Comparison of ENCODE assay signal across 9 mouse cellular contexts in genomic region chr10:86161783-86162271, GRCm38 (mm10).
DNase-seq lines count a peak whose midpoint lies in the region; ATAC-seq and TF ChIP-seq lines count a peak whose summit lies in the region.
"Had no signal": no experiment of that assay in that cellular context is flagged by ENCODE, and none has a peak within 500 bp of the region (broad histone marks: within the 10 kb centered on the region; RNA-seq: fewer than 3 reads in every experiment).

No protein-coding gene starts in this region.

- no peak overlapping the region for H3K4me3 ChIP-seq in kidney, embryonic 15.5 days (replicated peaks)
- H3K4me3 ChIP-seq in liver, embryonic 13.5 days (replicated peaks): no peak overlapping the region
- no peak overlapping the region for H3K4me3 ChIP-seq in forebrain, embryonic 12.5 days (replicated peaks)
- no peak overlapping the region for H3K4me3 ChIP-seq in left cerebral cortex, adult 2 months

- peaks cover 29% of the 10 kb centered on the region for H3K4me1 ChIP-seq in kidney, embryonic 15.5 days
- peaks cover 19% of the 10 kb centered on the region for H3K4me1 ChIP-seq in liver, embryonic 13.5 days (replicated peaks)
- peaks cover 3% of the 10 kb centered on the region for H3K4me1 ChIP-seq in forebrain, embryonic 12.5 days

- H3K9ac ChIP-seq in kidney, embryonic 15.5 days: no peak overlapping the region
- H3K9ac ChIP-seq in liver, embryonic 13.5 days: no peak overlapping the region
- H3K9ac ChIP-seq in forebrain, embryonic 12.5 days: no peak overlapping the region

- TF ChIP-seq CTCF in left cerebral cortex, adult 2 months (IDR thresholded peaks at IDR 0.05): no peak

- H3K27ac ChIP-seq in kidney, embryonic 15.5 days: no peak overlapping the region
- H3K27ac ChIP-seq in liver, embryonic 13.5 days: no peak overlapping the region
- no peak overlapping the region for H3K27ac ChIP-seq in forebrain, embryonic 12.5 days
- H3K27ac ChIP-seq in left cerebral cortex, adult 2 months: no peak overlapping the region

- peak; percentile 51 for DNase-seq in kidney, adult 11 months
- peak; percentile 47 for DNase-seq in adrenal gland, postnatal 10 days
- DNase-seq in heart, postnatal 14 days: peak; percentile 13 to 16
- DNase-seq in liver, embryonic 13.5 days: peak; percentile 10
- DNase-seq in left cerebral cortex, adult 2 months (ENCODE audit: extremely low spot score in 1 of 2, low spot score in 2 of 2): no peak

- no peaks in the 10 kb centered on the region for H3K27me3 ChIP-seq in kidney, embryonic 15.5 days
- H3K27me3 ChIP-seq in liver, embryonic 13.5 days: no peaks in the 10 kb centered on the region
- H3K27me3 ChIP-seq in forebrain, embryonic 12.5 days: no peaks in the 10 kb centered on the region
- H3K27me3 ChIP-seq: Patski had no signal

- intact Hi-C loops in heart, postnatal 14 days (cut with DNase I): no loop called here
- intact Hi-C loops in left cerebral cortex, adult 2 months (cut with DNase I): no loop called here

- H3K4me2 ChIP-seq in kidney, embryonic 15.5 days: no peak overlapping the region
- no peak overlapping the region for H3K4me2 ChIP-seq in liver, embryonic 13.5 days
- H3K4me2 ChIP-seq in forebrain, embryonic 12.5 days: no peak overlapping the region

- no peaks in the 10 kb centered on the region for H3K9me3 ChIP-seq in kidney, embryonic 15.5 days (replicated peaks)
- H3K9me3 ChIP-seq in liver, embryonic 13.5 days (replicated peaks): no peaks in the 10 kb centered on the region
- no peaks in the 10 kb centered on the region for H3K9me3 ChIP-seq in forebrain, embryonic 12.5 days

- no peak for ATAC-seq in kidney, embryonic 15.5 days (replicated peaks; ENCODE audit: low FRiP score)
- peak; percentile 89 for ATAC-seq in liver, embryonic 13.5 days (ENCODE audit: low read depth)
- no peak for ATAC-seq in forebrain, embryonic 12.5 days (ENCODE audit: low FRiP score)
- no peak for ATAC-seq in activated CD4-positive, CD25-positive, alpha-beta regulatory T cell, adult 4 months
- ATAC-seq: Patski had no signal

- H3K36me3 ChIP-seq in kidney, embryonic 15.5 days: no peaks in the 10 kb centered on the region
- no peaks in the 10 kb centered on the region for H3K36me3 ChIP-seq in liver, embryonic 13.5 days
- no peaks in the 10 kb centered on the region for H3K36me3 ChIP-seq in forebrain, embryonic 12.5 days (replicated peaks)

- 49% methylated on average over 6 of the region's 6 CpGs for WGBS in kidney, embryonic 15.5 days
- 11% methylated on average over 6 of the region's 6 CpGs for WGBS in liver, embryonic 13.5 days (ENCODE audit: insufficient replicate concordance)
- WGBS in forebrain, embryonic 12.5 days: 85% methylated on average over 6 of the region's 6 CpGs

Comparison
In these comparisons a context has a peak if more than half of its experiments do, and no peak if none do; other contexts are left out.
1. DNase-seq: peak in kidney, adult 11 months (single experiment), adrenal gland, postnatal 10 days (single experiment), heart, postnatal 14 days (2 of 2) and liver, embryonic 13.5 days (single experiment); none in left cerebral cortex, adult 2 months (0 of 2).